Mouse (Mus musculus) heart, postnatal 0 days (tissue): ENCODE measurements around the gene Ppp1r9a. TPM values are rescaled to one million over a fixed set of nuclear protein-coding genes. Genes with fewer than 3 reads are reported as not detected.

Source experiments
- ATAC-seq: fragments of 200-750 bp; cut with Nextera tagmentation; 2 replicates; pipeline ENCODE4 v1.8.0; 2017; ENCODE audit warnings: low read depth, moderate number of reproducible peaks, moderate library complexity; ENCODE audit not compliant: insufficient read depth
- DNase-seq: peaks from one replicate; pipeline ENCODE4 v3.0.0-alpha.2; 2016; ENCODE audit warnings: low spot score
- H3K27ac ChIP-seq: fragments of 300-500 bp; sonication (generic); 2 replicates; pipeline ENCODE4 v1.5.1; 2014; ENCODE audit warnings: low read depth, mild to moderate bottlenecking
- H3K27me3 ChIP-seq: fragments of 300-500 bp; sonication (generic); 2 replicates; pipeline ENCODE4 v1.6.1; 2014; ENCODE audit warnings: low read length, mixed read lengths; ENCODE audit not compliant: control insufficient read depth, insufficient read depth
- H3K36me3 ChIP-seq: fragments of 300-500 bp; sonication (generic); replicated peaks from 2 replicates; pipeline ENCODE4 v1.6.1; 2014; ENCODE audit warnings: low read length, mixed read lengths; ENCODE audit not compliant: control insufficient read depth, insufficient read depth
- H3K4me1 ChIP-seq: fragments of 300-500 bp; sonication (generic); 2 replicates; pipeline ENCODE4 v1.6.1; 2014; ENCODE audit warnings: antibody characterized with exemption; ENCODE audit not compliant: control insufficient read depth, insufficient read depth
- H3K4me2 ChIP-seq: fragments of 300-500 bp; sonication (generic); 2 replicates; pipeline ENCODE4 v1.6.1; 2014; ENCODE audit warnings: low read depth, mild to moderate bottlenecking, low read length, moderate library complexity
- H3K4me3 ChIP-seq: fragments of 300-500 bp; sonication (generic); 2 replicates; pipeline ENCODE4 v1.5.1; 2014; ENCODE audit warnings: low read depth, low read length
- H3K9ac ChIP-seq: fragments of 300-500 bp; sonication (generic); replicated peaks from 2 replicates; pipeline ENCODE4 v1.6.1; 2014; ENCODE audit warnings: low read depth, low read length, mixed read lengths
- H3K9me3 ChIP-seq: fragments of 300-500 bp; sonication (generic); replicated peaks from 2 replicates; pipeline ENCODE4 v1.6.1; 2016; ENCODE audit warnings: low read length; ENCODE audit not compliant: control insufficient read depth
- CTCF ChIP-seq: IDR thresholded peaks from 2 replicates; pipeline ENCODE4 v1.5.1; 2016; ENCODE audit warnings: antibody characterized with exemption, control low read depth, low read depth
- EP300 ChIP-seq: IDR thresholded peaks from 2 replicates; pipeline ENCODE4 v1.6.1; 2016; ENCODE audit warnings: antibody characterized with exemption, low read depth
- WGBS: fragments of 180-500 bp; shearing (Covaris S2); extraction: QIAGEN DNeasy Blood & Tissue Kit; methylation state at CpG from one replicate; pipeline ENCODE4 v1.1.7; 2014; 5-methylcytosine and 5-hydroxymethylcytosine counted together
- polyA plus RNA-seq: library from polyadenylated mRNA; unstranded; fragments of >200 nt; fragmentation: Nextera tagmentation; extraction: Ambion mirVana; gene quantifications from 2 replicates; pipeline ENCODE4 v1.2.1, GENCODE M21; 2015
- total RNA-seq: library from RNA; depleted of rRNA; stranded (reverse); fragments of >200 nt; gene quantifications from 2 replicates; pipeline ENCODE4 v1.2.3, GENCODE M21; 2014; ENCODE audit warnings: low replicate concordance

Ppp1r9a gene
- total and polyA plus RNA-seq, 2 experiments from 2014 or later: 8.3 to 11.6 TPM

- H3K4me3 ChIP-seq: no peak overlapping the region
- WGBS: 93% methylated on average over 9 of the region's 9 CpGs
- peaks cover 4% of the 10 kb centered on the region; the same call in 1 of the 2 replicates for H3K4me1 ChIP-seq
- no peaks in the 10 kb centered on the region for H3K9me3 ChIP-seq
- DNase-seq: no peak
- ATAC-seq: no peak
- H3K27me3 ChIP-seq: no peaks in the 10 kb centered on the region
- no peak overlapping the region for H3K27ac ChIP-seq
- no peak overlapping the region for H3K9ac ChIP-seq
- TF ChIP-seq CTCF: no peak
- TF ChIP-seq EP300: no peak
- H3K4me2 ChIP-seq: no peak overlapping the region
- H3K36me3 ChIP-seq: no peaks in the 10 kb centered on the region
Observed at GRCm38 (mm10) chr6:4992308-4992707, 89.6 kb downstream of the Ppp1r9a start.

DNA sequence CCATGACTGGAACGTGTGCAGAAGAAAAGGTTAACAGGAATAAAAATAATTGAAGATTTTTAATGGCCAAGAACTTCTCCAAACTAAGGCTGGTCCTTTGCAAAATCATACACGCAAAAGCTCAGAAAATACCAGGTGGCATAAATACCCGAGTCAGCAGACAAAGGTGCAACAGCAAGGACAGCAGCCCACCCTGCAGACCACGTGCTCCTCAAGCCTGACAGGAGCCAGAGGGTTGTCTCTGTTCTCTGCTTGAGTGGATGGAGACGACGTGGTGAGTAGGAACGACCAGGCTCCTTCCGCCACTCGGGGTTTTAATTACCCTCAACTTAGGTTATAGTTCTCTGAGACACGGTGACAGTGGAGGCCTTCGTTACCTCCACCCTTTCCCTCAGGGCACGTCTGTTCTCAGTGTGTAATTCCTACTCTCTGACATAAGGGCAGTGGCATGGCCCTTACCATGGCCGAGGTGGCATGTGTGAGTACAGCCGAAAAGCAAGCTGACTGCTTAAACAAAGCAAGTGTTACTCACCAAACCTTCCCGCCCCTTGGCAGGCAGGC, 91.0 kb downstream of the Ppp1r9a start:
- Histone ChIP-seq H3K4me2 (peak overlapping the region; percentile 1; the same call in 1 of the 2 replicates), H3K36me3 (no peaks in the 10 kb centered on the region), H3K9me3 (no peaks in the 10 kb centered on the region), H3K27me3 (no peaks in the 10 kb centered on the region), H3K4me1 (peaks cover 4% of the 10 kb centered on the region; the same call in 1 of the 2 replicates), H3K4me3 (no peak overlapping the region), H3K9ac (no peak overlapping the region), H3K27ac (peak overlapping the region; percentile 27)
- DNase-seq (no peak), ATAC-seq (peak; percentile 27; the same call in 1 of the 2 replicates)
- no peak for TF ChIP-seq CTCF
- no peak for TF ChIP-seq EP300
- 53% methylated on average over 15 of the region's 15 CpGs for WGBS

GRCm38 (mm10) chr6:4994161-4994919, 91.6 kb downstream of the Ppp1r9a start:
- H3K4me3 ChIP-seq: no peak overlapping the region
- H3K9me3 ChIP-seq: no peaks in the 10 kb centered on the region
- TF ChIP-seq EP300 (no peak), CTCF (no peak)
- peak overlapping the region; percentile 27 for H3K27ac ChIP-seq
- 60% methylated on average over 14 of the region's 14 CpGs for WGBS
- H3K9ac ChIP-seq: no peak overlapping the region
- peaks cover 4% of the 10 kb centered on the region; the same call in 1 of the 2 replicates for H3K4me1 ChIP-seq
- H3K36me3 ChIP-seq: no peaks in the 10 kb centered on the region
- no peak for DNase-seq
- no peak overlapping the region for H3K4me2 ChIP-seq
- no peaks in the 10 kb centered on the region for H3K27me3 ChIP-seq
- ATAC-seq: peak; percentile 67

DNA sequence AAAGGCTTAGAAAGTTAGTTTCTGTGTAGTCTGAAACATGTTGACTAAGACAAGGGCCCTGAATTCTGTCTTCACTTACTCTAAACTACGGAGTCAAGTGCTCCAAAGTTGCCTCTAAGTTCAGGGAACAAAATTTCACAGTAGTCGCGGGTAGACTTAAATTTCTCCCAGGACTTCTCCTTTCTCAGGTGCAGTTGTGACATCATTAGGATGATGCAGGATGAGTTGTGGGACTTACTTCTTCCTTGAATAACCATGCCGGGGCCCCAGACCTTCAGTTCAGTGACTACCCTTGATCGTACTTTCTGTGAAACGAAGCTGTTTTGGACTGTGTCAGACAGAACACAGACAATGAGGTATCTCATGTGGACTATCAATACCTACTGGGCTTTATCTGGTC, 94.9 kb downstream of the Ppp1r9a start:
- H3K4me3 ChIP-seq: no peak overlapping the region
- H3K27ac ChIP-seq: no peak overlapping the region
- no peak overlapping the region for H3K4me2 ChIP-seq
- TF ChIP-seq EP300 (no peak), CTCF (no peak)
- peaks cover 4% of the 10 kb centered on the region; the same call in 1 of the 2 replicates for H3K4me1 ChIP-seq
- DNase-seq (no peak), ATAC-seq (no peak)
- H3K9ac ChIP-seq: no peak overlapping the region
- H3K36me3 ChIP-seq: no peaks in the 10 kb centered on the region
- no peaks in the 10 kb centered on the region for H3K27me3 ChIP-seq
- H3K9me3 ChIP-seq: no peaks in the 10 kb centered on the region
- 90% methylated on average over 6 of the region's 6 CpGs for WGBS

GRCm38 (mm10) chr6:4998929-4999328, 96.2 kb downstream of the Ppp1r9a start:
- H3K27ac ChIP-seq: no peak overlapping the region
- DNase-seq (no peak), ATAC-seq (no peak)
- 72% methylated on average over 4 of the region's 4 CpGs for WGBS
- no peak overlapping the region for H3K4me2 ChIP-seq
- no peaks in the 10 kb centered on the region for H3K36me3 ChIP-seq
- no peaks in the 10 kb centered on the region for H3K4me1 ChIP-seq
- H3K4me3 ChIP-seq: no peak overlapping the region
- H3K9me3 ChIP-seq: no peaks in the 10 kb centered on the region
- no peak for TF ChIP-seq CTCF
- TF ChIP-seq EP300: no peak
- no peak overlapping the region for H3K9ac ChIP-seq
- no peaks in the 10 kb centered on the region for H3K27me3 ChIP-seq
